Mouse (Mus musculus) C2C12 (cell line): Measurements from ENCODE around the gene Lamc1. TPM values are rescaled to one million over a fixed set of nuclear protein-coding genes. Genes with fewer than 3 reads are reported as not detected.

Experiments used
- H3K27me3 ChIP-seq: one replicate; pipeline ENCODE4 v1.6.1; 2011; ENCODE audit not compliant: control insufficient read depth, insufficient read depth, insufficient read length
- H3K36me3 ChIP-seq: one replicate; pipeline ENCODE4 v1.6.1; 2011; ENCODE audit not compliant: control insufficient read depth, insufficient read depth
- H3K4me3 ChIP-seq: one replicate; pipeline ENCODE4 v1.5.1; 2011; ENCODE audit warnings: mild to moderate bottlenecking, control low read depth; ENCODE audit not compliant: poor library complexity, insufficient read depth, severe bottlenecking
- H3K79me2 ChIP-seq: one replicate; pipeline ENCODE4 v1.6.1; 2011; ENCODE audit not compliant: control insufficient read depth, insufficient read depth
- H3K79me3 ChIP-seq: one replicate; pipeline ENCODE4 v1.6.1; 2011; ENCODE audit warnings: low read depth, control low read depth
- H3ac ChIP-seq: one replicate; pipeline ENCODE3; 2011; ENCODE audit warnings: low read depth; ENCODE audit not compliant: control insufficient read depth, insufficient read length
- CEBPB ChIP-seq: IDR thresholded peaks from one replicate; pipeline ENCODE4 v1.6.1; 2011; ENCODE audit warnings: low read depth, mild to moderate bottlenecking, control low read depth, moderate library complexity
- CTCF ChIP-seq: IDR thresholded peaks from one replicate; pipeline ENCODE4 v1.5.1; 2011; ENCODE audit not compliant: control insufficient read depth, insufficient read depth, insufficient read length
- FOSL1 ChIP-seq: IDR thresholded peaks from one replicate; pipeline ENCODE4 v1.8.0; 2011; ENCODE audit warnings: mild to moderate bottlenecking, low read length; ENCODE audit not compliant: poor library complexity, insufficient read depth, severe bottlenecking
- MAX ChIP-seq: IDR thresholded peaks from one replicate; pipeline ENCODE4 v1.6.1; 2011; ENCODE audit warnings: mild to moderate bottlenecking, control low read depth
- MYOD1 ChIP-seq: IDR thresholded peaks from one replicate; pipeline ENCODE4 v1.6.1; 2011; ENCODE audit warnings: low read depth; ENCODE audit not compliant: control insufficient read depth, insufficient read length
- MYOG ChIP-seq: IDR thresholded peaks from one replicate; pipeline ENCODE4 v1.6.1; 2011; ENCODE audit not compliant: control insufficient read depth, insufficient read length; ENCODE audit errors: extremely low read depth
- USF1 ChIP-seq: IDR thresholded peaks from one replicate; pipeline ENCODE4 v1.6.1; 2011; ENCODE audit warnings: low read depth, mild to moderate bottlenecking, control low read depth, moderate library complexity
- polyA plus RNA-seq: library from polyadenylated mRNA; unstranded; fragments of >200 nt; fragmentation: generic; extraction: Trizol; gene quantifications from one replicate; pipeline ENCODE4 v1.2.1, GENCODE M21; 2012; ENCODE audit warnings: missing spikeins

Lamc1 gene
- polyA plus RNA-seq, 1 experiment, result 35.5 TPM

DNA sequence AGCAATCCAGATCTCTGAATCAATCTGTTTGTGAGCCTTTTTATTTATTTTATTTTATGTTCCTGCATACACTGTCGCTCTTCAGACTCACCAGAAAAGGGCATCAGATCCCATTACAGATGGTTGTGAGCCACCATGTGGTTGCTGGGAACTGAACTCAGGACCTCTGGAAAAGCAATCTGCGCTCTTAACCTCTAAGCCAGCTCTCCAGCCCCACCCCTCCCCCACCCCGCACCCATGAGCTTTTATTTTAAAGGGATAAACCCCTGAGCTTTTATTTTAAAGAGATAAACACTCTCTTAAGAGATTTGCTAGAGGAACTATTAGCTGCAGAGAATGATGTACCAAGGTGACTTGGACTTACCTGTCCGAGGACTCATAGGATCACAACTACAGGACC, 5.5 kb downstream of the Lamc1 start:
- peaks cover 93% of the 10 kb centered on the region for H3K79me3 ChIP-seq
- peaks cover 100% of the 10 kb centered on the region for H3K79me2 ChIP-seq
- TF ChIP-seq CEBPB (no peak), MYOD1 (no peak), CTCF (no peak), MAX (no peak), USF1 (no peak)
- no peak overlapping the region for H3K4me3 ChIP-seq
- H3K27me3 ChIP-seq, result no peaks in the 10 kb centered on the region
- H3ac ChIP-seq, result no peak overlapping the region
- H3K36me3 ChIP-seq, result peaks cover 39% of the 10 kb centered on the region

DNA sequence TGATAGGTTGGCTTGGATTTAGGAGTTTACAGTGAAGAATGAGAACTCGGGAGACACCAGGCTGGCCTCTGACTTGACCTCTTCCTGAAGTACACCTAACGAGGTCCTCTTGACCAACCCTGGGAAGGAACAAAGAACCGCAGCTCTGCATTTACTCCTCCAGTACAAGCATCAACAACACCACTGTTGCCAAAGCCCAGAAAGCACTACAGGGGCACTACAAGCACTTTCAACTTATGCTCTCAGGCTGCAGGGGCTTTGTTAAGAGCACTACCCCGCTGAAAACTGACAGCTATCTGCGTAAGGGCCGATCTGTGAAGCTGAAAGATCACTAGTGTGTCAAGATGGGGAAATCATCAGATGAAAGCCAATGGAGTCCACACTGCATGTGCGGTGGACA, 6.4 kb downstream of the Lamc1 start:
- Histone ChIP-seq H3K27me3 (no peaks in the 10 kb centered on the region), H3K79me2 (peaks cover 100% of the 10 kb centered on the region), H3K4me3 (no peak overlapping the region), H3ac (no peak overlapping the region), H3K79me3 (peaks cover 95% of the 10 kb centered on the region), H3K36me3 (peaks cover 45% of the 10 kb centered on the region)
- TF ChIP-seq CTCF (no peak), USF1 (no peak), FOSL1 (no peak)

DNA sequence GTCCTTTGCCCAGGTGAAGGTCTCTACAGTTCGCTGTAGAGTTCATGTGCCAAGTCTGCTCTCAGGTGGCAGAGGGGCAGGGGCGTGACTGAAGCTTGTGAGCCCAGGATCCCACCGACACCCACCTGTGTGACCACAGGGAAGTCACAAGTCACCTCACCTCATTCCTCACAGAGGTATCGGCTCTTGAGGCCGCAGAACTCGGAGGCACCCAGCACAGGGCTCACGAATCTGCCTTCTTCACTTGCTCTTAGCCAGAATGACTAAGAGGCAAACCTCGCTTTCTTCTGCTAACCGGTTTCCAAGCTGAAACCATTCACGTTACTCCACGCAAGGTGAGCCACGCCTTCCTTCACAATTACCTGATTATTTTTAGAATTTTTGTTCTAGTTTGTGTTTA, 11.2 kb downstream of the Lamc1 start:
- no peaks in the 10 kb centered on the region for H3K27me3 ChIP-seq
- no peak for TF ChIP-seq MYOG
- TF ChIP-seq CEBPB, result no peak
- no peak for TF ChIP-seq CTCF
- TF ChIP-seq MAX, result no peak
- TF ChIP-seq FOSL1, result no peak
- H3K36me3 ChIP-seq, result peaks cover 26% of the 10 kb centered on the region
- peaks cover 92% of the 10 kb centered on the region for H3K79me3 ChIP-seq
- H3K79me2 ChIP-seq, result peaks cover 100% of the 10 kb centered on the region
- H3K4me3 ChIP-seq, result no peak overlapping the region
- no peak overlapping the region for H3ac ChIP-seq

DNA sequence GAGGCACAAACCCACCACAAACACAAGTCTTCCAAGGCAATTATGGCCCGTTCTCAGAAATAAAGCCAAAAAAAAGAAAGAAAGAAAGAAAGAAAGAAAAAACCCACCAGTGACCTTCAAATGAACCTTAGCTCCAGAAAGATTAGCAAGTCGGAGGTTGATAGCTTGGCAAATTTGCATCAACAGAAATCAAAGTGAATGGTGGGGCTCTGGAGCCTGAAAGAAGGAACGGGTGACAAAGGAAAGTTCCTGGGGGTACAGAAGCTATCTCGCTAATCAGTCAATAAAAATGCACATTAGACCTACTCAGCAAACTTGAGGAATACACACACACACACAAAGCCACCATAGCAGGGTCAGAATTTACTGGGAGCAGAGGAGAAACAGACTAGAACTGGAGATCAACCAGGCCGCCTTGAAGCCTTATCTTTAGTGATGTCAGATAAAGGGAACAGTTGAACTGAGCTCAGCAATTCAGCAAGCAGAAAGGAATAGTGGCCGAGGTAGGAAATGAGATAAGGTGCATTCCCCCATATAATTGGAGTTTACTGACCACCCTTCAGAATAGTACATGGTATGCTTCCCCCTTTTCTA, 11.9 kb downstream of the Lamc1 start:
- H3K79me2 ChIP-seq, result peaks cover 100% of the 10 kb centered on the region
- no peak for TF ChIP-seq CEBPB
- no peak for TF ChIP-seq MAX
- TF ChIP-seq USF1, result no peak
- TF ChIP-seq FOSL1, result no peak
- TF ChIP-seq MYOG, result no peak
- no peak for TF ChIP-seq MYOD1
- no peak for TF ChIP-seq CTCF

GRCm38 (mm10) chr1:153320121-153320520, 12.5 kb downstream of the Lamc1 start:
- no peaks in the 10 kb centered on the region for H3K27me3 ChIP-seq
- peaks cover 92% of the 10 kb centered on the region for H3K79me3 ChIP-seq
- no peak overlapping the region for H3ac ChIP-seq
- TF ChIP-seq CEBPB (no peak), MAX (no peak), USF1 (no peak), MYOD1 (no peak), FOSL1 (no peak), MYOG (no peak), CTCF (no peak)
- H3K36me3 ChIP-seq, result peaks cover 15% of the 10 kb centered on the region
- peaks cover 100% of the 10 kb centered on the region for H3K79me2 ChIP-seq
- no peak overlapping the region for H3K4me3 ChIP-seq

More for the DNA sequence above, 11.9 kb downstream of the Lamc1 start:
- H3K4me3 ChIP-seq, result no peak overlapping the region
- peaks cover 18% of the 10 kb centered on the region for H3K36me3 ChIP-seq
- H3K79me3 ChIP-seq, result peaks cover 92% of the 10 kb centered on the region
- H3K27me3 ChIP-seq, result no peaks in the 10 kb centered on the region
- no peak overlapping the region for H3ac ChIP-seq

DNA sequence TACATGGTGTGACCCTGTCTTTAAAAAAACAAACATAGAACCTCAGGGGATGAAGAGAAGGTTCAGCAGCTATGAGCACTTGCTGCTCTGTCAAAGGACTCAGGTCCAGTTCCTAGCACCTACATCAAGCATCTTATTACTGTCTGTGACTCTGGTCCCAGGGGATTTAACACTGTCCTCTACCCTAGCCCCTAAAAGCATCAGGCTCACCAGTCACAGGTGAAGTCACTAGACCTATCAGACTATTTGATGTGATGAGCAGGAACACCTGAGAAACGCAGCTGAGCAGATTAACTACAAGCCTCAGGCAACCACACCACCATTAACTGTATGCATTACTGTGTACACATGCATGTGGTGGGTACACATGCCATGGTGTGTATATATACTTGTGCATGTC, 13.8 kb downstream of the Lamc1 start:
- Histone ChIP-seq H3K36me3 (peaks cover 11% of the 10 kb centered on the region), H3K79me3 (peaks cover 94% of the 10 kb centered on the region), H3ac (no peak overlapping the region), H3K27me3 (no peaks in the 10 kb centered on the region), H3K4me3 (no peak overlapping the region), H3K79me2 (peaks cover 100% of the 10 kb centered on the region)
- no peak for TF ChIP-seq MYOD1
- no peak for TF ChIP-seq CEBPB
- TF ChIP-seq MAX, result no peak
- no peak for TF ChIP-seq FOSL1
- TF ChIP-seq CTCF, result no peak
- no peak for TF ChIP-seq MYOG
- no peak for TF ChIP-seq USF1
